Mouse (Mus musculus): ENCODE measurements around the gene Fxyd6. TPM values are rescaled to one million over a fixed set of nuclear protein-coding genes. Genes with fewer than 3 reads are reported as not detected.

Fxyd6 gene
- 722 and 817 TPM in 2 replicates for polyA plus RNA-seq (2015; fragmentation: Nextera tagmentation; extraction: Ambion mirVana)

GRCm38 (mm10) chr9:45370117-45370561 is at the start of gene Fxyd6:
TSS of gene Fxyd6 (plus strand) at chr9:45370185.
- Histone ChIP-seq H3K36me3 (ENCODE audit: control insufficient read depth, insufficient read depth, low read length) (no peaks in the 10 kb centered on the region), H3K4me2 (ENCODE audit: low read length) (peak within 1 kb of the TSS; percentile 75), H3K27ac (ENCODE audit: low read length) (peak within 1 kb of the TSS; percentile 92), H3K9me3 (replicated peaks; ENCODE audit: control insufficient read depth, low read length, poor library complexity, severe bottlenecking) (no peaks in the 10 kb centered on the region), H3K27me3 (ENCODE audit: control insufficient read depth, insufficient read depth, low read depth, low read length) (no peaks in the 10 kb centered on the region), H3K4me1 (ENCODE audit: control insufficient read depth, insufficient read depth, low read length) (peaks cover 27% of the 10 kb centered on the region), H3K4me3 (ENCODE audit: low read depth, low read length) (peak within 1 kb of the TSS; percentile 82), H3K9ac (ENCODE audit: low read depth, low read length) (peak within 1 kb of the TSS; percentile 87)
- ATAC-seq = peak; percentile 79
- WGBS = under 1% methylated on average over 28 of the region's 28 CpGs

- Histone ChIP-seq H3K9me3 (replicated peaks; ENCODE audit: control insufficient read depth, low read length, poor library complexity, severe bottlenecking) (no peaks in the 10 kb centered on the region), H3K4me1 (ENCODE audit: control insufficient read depth, insufficient read depth, low read length) (no peaks in the 10 kb centered on the region), H3K36me3 (ENCODE audit: control insufficient read depth, insufficient read depth, low read length) (no peaks in the 10 kb centered on the region), H3K4me2 (ENCODE audit: low read length) (no peak overlapping the region), H3K27ac (ENCODE audit: low read length) (no peak overlapping the region), H3K4me3 (ENCODE audit: low read depth, low read length) (no peak overlapping the region), H3K27me3 (ENCODE audit: control insufficient read depth, insufficient read depth, low read depth, low read length) (no peaks in the 10 kb centered on the region), H3K9ac (ENCODE audit: low read depth, low read length) (no peak overlapping the region)
- 84% methylated on average over 6 of the region's 6 CpGs for WGBS
- no peak for ATAC-seq
Observed at GRCm38 (mm10) chr9:45321465-45321864, 48.5 kb upstream of the Fxyd6 start.

GRCm38 (mm10) chr9:45321946-45322430 is 48.0 kb upstream of the Fxyd6 start:
- WGBS = 83% methylated on average over 4 of the region's 4 CpGs
- no peaks in the 10 kb centered on the region for H3K9me3 ChIP-seq (replicated peaks; ENCODE audit: control insufficient read depth, low read length, poor library complexity, severe bottlenecking)
- no peak overlapping the region for H3K4me2 ChIP-seq (ENCODE audit: low read length)
- no peaks in the 10 kb centered on the region for H3K36me3 ChIP-seq (ENCODE audit: control insufficient read depth, insufficient read depth, low read length)
- no peak overlapping the region for H3K9ac ChIP-seq (ENCODE audit: low read depth, low read length)
- H3K4me1 ChIP-seq (ENCODE audit: control insufficient read depth, insufficient read depth, low read length) = no peaks in the 10 kb centered on the region
- H3K27ac ChIP-seq (ENCODE audit: low read length) = no peak overlapping the region
- H3K4me3 ChIP-seq (ENCODE audit: low read depth, low read length) = no peak overlapping the region
- ATAC-seq = no peak
- no peaks in the 10 kb centered on the region for H3K27me3 ChIP-seq (ENCODE audit: control insufficient read depth, insufficient read depth, low read depth, low read length)

GRCm38 (mm10) chr9:45326390-45326789 is 43.6 kb upstream of the Fxyd6 start:
- no peak overlapping the region for H3K4me2 ChIP-seq (ENCODE audit: low read length)
- H3K27ac ChIP-seq (ENCODE audit: low read length) = no peak overlapping the region
- no peaks in the 10 kb centered on the region for H3K36me3 ChIP-seq (ENCODE audit: control insufficient read depth, insufficient read depth, low read length)
- H3K9ac ChIP-seq (ENCODE audit: low read depth, low read length) = no peak overlapping the region
- H3K27me3 ChIP-seq (ENCODE audit: control insufficient read depth, insufficient read depth, low read depth, low read length) = no peaks in the 10 kb centered on the region
- H3K4me1 ChIP-seq (ENCODE audit: control insufficient read depth, insufficient read depth, low read length) = no peaks in the 10 kb centered on the region
- H3K4me3 ChIP-seq (ENCODE audit: low read depth, low read length) = no peak overlapping the region
- H3K9me3 ChIP-seq (replicated peaks; ENCODE audit: control insufficient read depth, low read length, poor library complexity, severe bottlenecking) = no peaks in the 10 kb centered on the region
- no peak for ATAC-seq
- WGBS = 91% methylated on average over 9 of the region's 9 CpGs

- H3K4me3 ChIP-seq (ENCODE audit: low read depth, low read length) = no peak overlapping the region
- no peaks in the 10 kb centered on the region for H3K36me3 ChIP-seq (ENCODE audit: control insufficient read depth, insufficient read depth, low read length)
- no peaks in the 10 kb centered on the region for H3K9me3 ChIP-seq (replicated peaks; ENCODE audit: control insufficient read depth, low read length, poor library complexity, severe bottlenecking)
- no peaks in the 10 kb centered on the region for H3K4me1 ChIP-seq (ENCODE audit: control insufficient read depth, insufficient read depth, low read length)
- no peaks in the 10 kb centered on the region for H3K27me3 ChIP-seq (ENCODE audit: control insufficient read depth, insufficient read depth, low read depth, low read length)
- no peak overlapping the region for H3K9ac ChIP-seq (ENCODE audit: low read depth, low read length)
- no peak for ATAC-seq
- WGBS = 88% methylated on average over 4 of the region's 4 CpGs
- H3K27ac ChIP-seq (ENCODE audit: low read length) = no peak overlapping the region
- H3K4me2 ChIP-seq (ENCODE audit: low read length) = no peak overlapping the region
Observed at GRCm38 (mm10) chr9:45328263-45328662, 41.7 kb upstream of the Fxyd6 start.

GRCm38 (mm10) chr9:45329577-45329976 is 40.4 kb upstream of the Fxyd6 start:
- no peaks in the 10 kb centered on the region for H3K36me3 ChIP-seq (ENCODE audit: control insufficient read depth, insufficient read depth, low read length)
- no peak for ATAC-seq
- no peaks in the 10 kb centered on the region for H3K27me3 ChIP-seq (ENCODE audit: control insufficient read depth, insufficient read depth, low read depth, low read length)
- H3K9ac ChIP-seq (ENCODE audit: low read depth, low read length) = no peak overlapping the region
- H3K4me3 ChIP-seq (ENCODE audit: low read depth, low read length) = no peak overlapping the region
- H3K9me3 ChIP-seq (replicated peaks; ENCODE audit: control insufficient read depth, low read length, poor library complexity, severe bottlenecking) = no peaks in the 10 kb centered on the region
- no peak overlapping the region for H3K4me2 ChIP-seq (ENCODE audit: low read length)
- WGBS = 94% methylated on average over 6 of the region's 6 CpGs
- no peak overlapping the region for H3K27ac ChIP-seq (ENCODE audit: low read length)
- no peaks in the 10 kb centered on the region for H3K4me1 ChIP-seq (ENCODE audit: control insufficient read depth, insufficient read depth, low read length)

GRCm38 (mm10) chr9:45337406-45337805 is 32.6 kb upstream of the Fxyd6 start:
- ATAC-seq = no peak
- H3K4me1 ChIP-seq (ENCODE audit: control insufficient read depth, insufficient read depth, low read length) = no peaks in the 10 kb centered on the region
- H3K27me3 ChIP-seq (ENCODE audit: control insufficient read depth, insufficient read depth, low read depth, low read length) = no peaks in the 10 kb centered on the region
- H3K27ac ChIP-seq (ENCODE audit: low read length) = no peak overlapping the region
- no peak overlapping the region for H3K9ac ChIP-seq (ENCODE audit: low read depth, low read length)
- no peak overlapping the region for H3K4me2 ChIP-seq (ENCODE audit: low read length)
- no peak overlapping the region for H3K4me3 ChIP-seq (ENCODE audit: low read depth, low read length)
- WGBS = 92% methylated on average over 2 of the region's 2 CpGs
- no peaks in the 10 kb centered on the region for H3K9me3 ChIP-seq (replicated peaks; ENCODE audit: control insufficient read depth, low read length, poor library complexity, severe bottlenecking)
- no peaks in the 10 kb centered on the region for H3K36me3 ChIP-seq (ENCODE audit: control insufficient read depth, insufficient read depth, low read length)

- WGBS = 93% methylated on average over 3 of the region's 3 CpGs
- H3K27ac ChIP-seq (ENCODE audit: low read length) = no peak overlapping the region
- no peaks in the 10 kb centered on the region for H3K9me3 ChIP-seq (replicated peaks; ENCODE audit: control insufficient read depth, low read length, poor library complexity, severe bottlenecking)
- H3K4me1 ChIP-seq (ENCODE audit: control insufficient read depth, insufficient read depth, low read length) = no peaks in the 10 kb centered on the region
- H3K9ac ChIP-seq (ENCODE audit: low read depth, low read length) = no peak overlapping the region
- no peak for ATAC-seq
- H3K4me2 ChIP-seq (ENCODE audit: low read length) = no peak overlapping the region
- H3K4me3 ChIP-seq (ENCODE audit: low read depth, low read length) = no peak overlapping the region
- no peaks in the 10 kb centered on the region for H3K27me3 ChIP-seq (ENCODE audit: control insufficient read depth, insufficient read depth, low read depth, low read length)
- H3K36me3 ChIP-seq (ENCODE audit: control insufficient read depth, insufficient read depth, low read length) = no peaks in the 10 kb centered on the region
Observed at GRCm38 (mm10) chr9:45343066-45343465, 26.9 kb upstream of the Fxyd6 start.

GRCm38 (mm10) chr9:45345516-45345915 is 24.5 kb upstream of the Fxyd6 start:
- no peaks in the 10 kb centered on the region for H3K9me3 ChIP-seq (replicated peaks; ENCODE audit: control insufficient read depth, low read length, poor library complexity, severe bottlenecking)
- no peak overlapping the region for H3K4me3 ChIP-seq (ENCODE audit: low read depth, low read length)
- H3K4me1 ChIP-seq (ENCODE audit: control insufficient read depth, insufficient read depth, low read length) = no peaks in the 10 kb centered on the region
- H3K27me3 ChIP-seq (ENCODE audit: control insufficient read depth, insufficient read depth, low read depth, low read length) = no peaks in the 10 kb centered on the region
- no peaks in the 10 kb centered on the region for H3K36me3 ChIP-seq (ENCODE audit: control insufficient read depth, insufficient read depth, low read length)
- H3K9ac ChIP-seq (ENCODE audit: low read depth, low read length) = no peak overlapping the region
- no peak overlapping the region for H3K4me2 ChIP-seq (ENCODE audit: low read length)
- no peak overlapping the region for H3K27ac ChIP-seq (ENCODE audit: low read length)
- ATAC-seq = no peak
- WGBS = 83% methylated on average over 2 of the region's 2 CpGs

Data from midbrain, embryonic 16.5 days (tissue).